Mouse (Mus musculus) kidney, adult 2 months (tissue): ENCODE measurements around the gene Kdelc2.

Experiments
- CTCF ChIP-seq: fragments of 200-500 bp; conservative IDR thresholded peaks from 2 replicates; pipeline ENCODE4 v1.5.1; 2011; ENCODE audit warnings: low read depth, mild to moderate bottlenecking, control low read depth, low read length, moderate library complexity, mixed read lengths; ENCODE audit not compliant: insufficient read depth, insufficient read length
- POLR2A ChIP-seq: fragments of 200-500 bp; IDR thresholded peaks from one replicate; pipeline ENCODE4 v1.6.1; 2011; ENCODE audit warnings: low read depth, low read length, control low read depth

GRCm38 (mm10) chr9:53422133-53422896 is 38.5 kb downstream of the Kdelc2 start:
- no peak for TF ChIP-seq POLR2A
- TF ChIP-seq CTCF, result no peak
